Mouse (Mus musculus) neural tube, embryonic 11.5 days (tissue): ENCODE measurements at regions not wholly inside any gene's neighbourhood (a gene's known extent, or its start where the extent isn't known, plus 50 kb on each side); places are given as distances from the start of the nearest gene placed in this dataset.

Experiments
- ATAC-seq: fragments of 200-750 bp; cut with Nextera tagmentation; 2 replicates; pipeline ENCODE4 v1.8.0; 2017; ENCODE audit warnings: moderate number of reproducible peaks, mild to moderate bottlenecking, moderate TSS enrichment, moderate library complexity; ENCODE audit not compliant: insufficient read depth, low FRiP score, low TSS enrichment
- DNase-seq: peaks from one replicate; pipeline ENCODE4 v3.0.0-alpha.2; 2015; ENCODE audit warnings: low spot score
- H3K27ac ChIP-seq: fragments of 300-500 bp; sonication (generic); 2 replicates; pipeline ENCODE4 v1.5.1; 2014; ENCODE audit warnings: low read depth, mild to moderate bottlenecking, low read length
- H3K27me3 ChIP-seq: fragments of 300-500 bp; sonication (generic); 2 replicates; pipeline ENCODE4 v1.6.1; 2014; ENCODE audit warnings: mild to moderate bottlenecking, low read length, mixed read lengths; ENCODE audit not compliant: control insufficient read depth, insufficient read depth
- H3K36me3 ChIP-seq: fragments of 300-500 bp; sonication (generic); 2 replicates; pipeline ENCODE4 v1.6.1; 2014; ENCODE audit warnings: mild to moderate bottlenecking, low read length, moderate library complexity, mixed read lengths; ENCODE audit not compliant: control insufficient read depth, insufficient read depth
- H3K4me1 ChIP-seq: fragments of 300-500 bp; sonication (generic); 2 replicates; pipeline ENCODE4 v1.6.1; 2014; ENCODE audit warnings: low read length, mixed read lengths; ENCODE audit not compliant: control insufficient read depth, insufficient read depth
- H3K4me2 ChIP-seq: fragments of 300-500 bp; sonication (generic); 2 replicates; pipeline ENCODE4 v1.6.1; 2014; ENCODE audit warnings: low read depth, mild to moderate bottlenecking, moderate library complexity
- H3K4me3 ChIP-seq: fragments of 300-500 bp; sonication (generic); 2 replicates; pipeline ENCODE4 v1.5.1; 2014; ENCODE audit warnings: low read depth, low read length
- H3K9ac ChIP-seq: fragments of 300-500 bp; sonication (generic); 2 replicates; pipeline ENCODE4 v1.6.1; 2014; ENCODE audit warnings: mild to moderate bottlenecking, low read length
- H3K9me3 ChIP-seq: fragments of 300-500 bp; sonication (generic); 2 replicates; pipeline ENCODE4 v1.6.1; 2016; ENCODE audit warnings: low read length; ENCODE audit not compliant: control insufficient read depth
- WGBS: fragments of 180-500 bp; shearing (Covaris S2); extraction: QIAGEN DNeasy Blood & Tissue Kit; methylation state at CpG from one replicate; pipeline ENCODE4 v1.1.7; 2014; 5-methylcytosine and 5-hydroxymethylcytosine counted together

DNA sequence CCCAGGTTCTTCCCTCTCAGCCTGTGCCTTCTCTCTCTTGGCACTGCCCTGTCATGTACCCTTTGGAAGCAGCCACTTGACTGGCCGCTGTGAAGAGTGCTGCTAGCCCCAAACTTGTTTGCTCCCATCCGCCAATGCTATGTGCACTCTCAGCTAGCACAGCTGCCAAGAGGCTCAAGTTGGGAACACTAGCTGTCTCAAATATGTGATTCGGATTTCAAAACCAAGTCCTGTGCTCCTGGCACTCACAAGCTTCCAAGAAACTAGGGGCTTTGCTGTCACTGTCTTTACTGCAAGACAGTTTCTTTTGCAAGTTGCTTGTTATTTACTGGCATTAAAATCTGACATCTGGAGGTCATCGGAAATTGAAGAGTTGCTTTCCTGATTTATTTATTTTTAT is 138.6 kb upstream of the Sgk1 start:
- H3K9me3 ChIP-seq = no peaks in the 10 kb centered on the region
- H3K36me3 ChIP-seq = no peaks in the 10 kb centered on the region
- 92% methylated on average over 4 of the region's 4 CpGs for WGBS
- H3K4me3 ChIP-seq = no peak overlapping the region
- H3K4me1 ChIP-seq = no peaks in the 10 kb centered on the region
- H3K27ac ChIP-seq = no peak overlapping the region
- no peak for DNase-seq
- no peak overlapping the region for H3K4me2 ChIP-seq
- no peak for ATAC-seq
- no peaks in the 10 kb centered on the region for H3K27me3 ChIP-seq
- no peak overlapping the region for H3K9ac ChIP-seq

DNA sequence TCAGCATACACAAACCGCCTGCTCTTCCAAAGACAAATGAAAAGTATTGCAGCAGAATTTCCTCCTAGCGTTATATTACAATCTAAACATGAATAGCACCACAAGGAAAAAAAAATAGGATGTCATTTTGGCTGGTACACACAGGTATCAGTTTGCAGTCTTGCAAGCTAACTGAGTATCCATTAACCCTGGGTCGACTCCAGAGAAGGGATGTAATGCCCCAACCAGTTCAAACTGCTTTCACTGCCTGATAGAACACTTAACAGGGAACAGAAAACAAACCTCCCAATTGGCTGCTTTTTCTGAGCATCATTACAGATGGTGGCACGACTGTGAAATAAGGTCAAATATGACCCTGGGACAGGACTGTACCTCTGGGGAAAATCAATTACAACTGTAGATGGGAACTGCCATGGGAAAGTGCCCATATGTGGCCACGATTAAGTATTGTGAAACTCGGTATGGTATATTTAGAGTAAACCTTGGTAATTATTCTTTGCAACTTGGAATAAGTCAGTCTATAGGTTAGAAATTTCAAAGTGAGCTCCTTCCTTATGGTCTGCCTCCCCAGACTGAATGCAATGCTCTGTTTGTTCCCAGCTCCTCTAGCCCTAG is 137.5 kb upstream of the Sgk1 start:
- H3K36me3 ChIP-seq = no peaks in the 10 kb centered on the region
- H3K4me1 ChIP-seq = no peaks in the 10 kb centered on the region
- 64% methylated on average over 6 of the region's 6 CpGs for WGBS
- no peaks in the 10 kb centered on the region for H3K9me3 ChIP-seq
- no peaks in the 10 kb centered on the region for H3K27me3 ChIP-seq
- no peak overlapping the region for H3K9ac ChIP-seq
- no peak overlapping the region for H3K4me3 ChIP-seq
- H3K4me2 ChIP-seq = no peak overlapping the region
- ATAC-seq = no peak
- H3K27ac ChIP-seq = no peak overlapping the region
- DNase-seq = peak; percentile 15

- H3K4me2 ChIP-seq = no peak overlapping the region
- WGBS = 18% methylated on average over 4 of the region's 4 CpGs
- ATAC-seq (no peak), DNase-seq (no peak)
- no peak overlapping the region for H3K4me3 ChIP-seq
- no peaks in the 10 kb centered on the region for H3K9me3 ChIP-seq
- H3K27ac ChIP-seq = no peak overlapping the region
- no peaks in the 10 kb centered on the region for H3K36me3 ChIP-seq
- no peaks in the 10 kb centered on the region for H3K4me1 ChIP-seq
- H3K27me3 ChIP-seq = no peaks in the 10 kb centered on the region
- H3K9ac ChIP-seq = no peak overlapping the region
These were observed 136.0 kb upstream of the Sgk1 start for GRCm38 (mm10) chr10:21745940-21746487.

- DNase-seq (no peak), ATAC-seq (no peak)
- Histone ChIP-seq H3K4me3 (no peak overlapping the region), H3K27ac (no peak overlapping the region), H3K4me2 (no peak overlapping the region), H3K9ac (no peak overlapping the region), H3K27me3 (no peaks in the 10 kb centered on the region), H3K9me3 (no peaks in the 10 kb centered on the region), H3K36me3 (no peaks in the 10 kb centered on the region), H3K4me1 (no peaks in the 10 kb centered on the region)
- WGBS = 16% methylated on average over 9 of the region's 9 CpGs
These were observed 135.3 kb upstream of the Sgk1 start for GRCm38 (mm10) chr10:21746713-21747112.

- Histone ChIP-seq H3K27ac (no peak overlapping the region), H3K4me2 (no peak overlapping the region), H3K4me1 (no peaks in the 10 kb centered on the region), H3K9me3 (no peaks in the 10 kb centered on the region), H3K36me3 (no peaks in the 10 kb centered on the region), H3K4me3 (no peak overlapping the region), H3K27me3 (no peaks in the 10 kb centered on the region), H3K9ac (no peak overlapping the region)
- 76% methylated on average over 6 of the region's 6 CpGs for WGBS
- no peak for ATAC-seq
- no peak for DNase-seq
These were observed 130.7 kb upstream of the Sgk1 start for GRCm38 (mm10) chr10:21751326-21751725.

- WGBS = 55% methylated on average over 3 of the region's 3 CpGs
- ATAC-seq = no peak
- no peaks in the 10 kb centered on the region for H3K27me3 ChIP-seq
These were observed 129.6 kb upstream of the Sgk1 start for GRCm38 (mm10) chr10:21752392-21752791.

GRCm38 (mm10) chr10:21754763-21755548 is 127.0 kb upstream of the Sgk1 start:
- H3K9me3 ChIP-seq = no peaks in the 10 kb centered on the region
- no peaks in the 10 kb centered on the region for H3K4me1 ChIP-seq
- H3K4me3 ChIP-seq = no peak overlapping the region
- H3K27ac ChIP-seq = no peak overlapping the region
- DNase-seq (no peak), ATAC-seq (no peak)
- H3K4me2 ChIP-seq = no peak overlapping the region
- H3K36me3 ChIP-seq = no peaks in the 10 kb centered on the region
- H3K27me3 ChIP-seq = no peaks in the 10 kb centered on the region
- no peak overlapping the region for H3K9ac ChIP-seq
- 67% methylated on average over 12 of the region's 12 CpGs for WGBS

More at GRCm38 (mm10) chr10:21752392-21752791, 129.6 kb upstream of the Sgk1 start:
- Histone ChIP-seq H3K4me3 (no peak overlapping the region), H3K27ac (no peak overlapping the region), H3K9me3 (no peaks in the 10 kb centered on the region), H3K4me2 (no peak overlapping the region), H3K9ac (no peak overlapping the region), H3K4me1 (no peaks in the 10 kb centered on the region), H3K36me3 (no peaks in the 10 kb centered on the region)
- no peak for DNase-seq

GRCm38 (mm10) chr10:21755717-21756116 is 126.3 kb upstream of the Sgk1 start:
- Histone ChIP-seq H3K9me3 (no peaks in the 10 kb centered on the region), H3K4me3 (no peak overlapping the region), H3K27ac (no peak overlapping the region), H3K4me2 (no peak overlapping the region), H3K4me1 (no peaks in the 10 kb centered on the region), H3K9ac (no peak overlapping the region), H3K36me3 (no peaks in the 10 kb centered on the region), H3K27me3 (no peaks in the 10 kb centered on the region)
- WGBS = 91% methylated on average over 4 of the region's 4 CpGs
- no peak for ATAC-seq
- DNase-seq = no peak

GRCm38 (mm10) chr10:21756811-21757210 is 125.2 kb upstream of the Sgk1 start:
- Histone ChIP-seq H3K9me3 (no peaks in the 10 kb centered on the region), H3K4me1 (no peaks in the 10 kb centered on the region), H3K27me3 (no peaks in the 10 kb centered on the region), H3K4me2 (no peak overlapping the region), H3K9ac (no peak overlapping the region), H3K4me3 (no peak overlapping the region), H3K36me3 (no peaks in the 10 kb centered on the region), H3K27ac (no peak overlapping the region)
- 95% methylated on average over 7 of the region's 7 CpGs for WGBS
- ATAC-seq = no peak
- no peak for DNase-seq
